Mouse (Mus musculus): Measurements from ENCODE around the gene Syn2. TPM values are rescaled to one million over a fixed set of nuclear protein-coding genes. Genes with fewer than 3 reads are reported as not detected.

Syn2 gene
- polyA plus RNA-seq, 1 experiment: 0.96 TPM

GRCm38 (mm10) chr6:115292621-115293020 lies 157.9 kb downstream of the Syn2 start:
- H3K27me3 ChIP-seq (replicated peaks): no peaks in the 10 kb centered on the region
- peaks cover 50% of the 10 kb centered on the region for H3K4me1 ChIP-seq
- no peaks in the 10 kb centered on the region for H3K36me3 ChIP-seq (replicated peaks; ENCODE audit: low read length)

GRCm38 (mm10) chr6:115293877-115294276 lies 159.2 kb downstream of the Syn2 start:
- no peak for TF ChIP-seq FLI1 (IDR thresholded peaks at IDR 0.05; ENCODE audit: low read length)
- TF ChIP-seq GATA1 (IDR thresholded peaks at IDR 0.05; ENCODE audit: borderline replicate concordance, low read length): no peak
- peaks cover 4% of the 10 kb centered on the region for H3K36me3 ChIP-seq (replicated peaks; ENCODE audit: low read length)
- no peaks in the 10 kb centered on the region for H3K27me3 ChIP-seq (replicated peaks)
- H3K4me3 ChIP-seq (replicated peaks): no peak overlapping the region
- H3K9me3 ChIP-seq: no peaks in the 10 kb centered on the region
- H3K4me1 ChIP-seq: peaks cover 48% of the 10 kb centered on the region

More at GRCm38 (mm10) chr6:115292621-115293020, 157.9 kb downstream of the Syn2 start:
- no peak overlapping the region for H3K4me3 ChIP-seq (replicated peaks)
- TF ChIP-seq FLI1 (IDR thresholded peaks at IDR 0.05; ENCODE audit: low read length) (no peak), GATA1 (IDR thresholded peaks at IDR 0.05; ENCODE audit: borderline replicate concordance, low read length) (no peak)
- H3K9me3 ChIP-seq: no peaks in the 10 kb centered on the region

- H3K4me1 ChIP-seq: peaks cover 16% of the 10 kb centered on the region
- peaks cover 3% of the 10 kb centered on the region for H3K36me3 ChIP-seq (replicated peaks; ENCODE audit: low read length)
- TF ChIP-seq FLI1 (IDR thresholded peaks at IDR 0.05; ENCODE audit: low read length) (no peak), GATA1 (IDR thresholded peaks at IDR 0.05; ENCODE audit: borderline replicate concordance, low read length) (no peak)
- H3K4me3 ChIP-seq (replicated peaks): no peak overlapping the region
- H3K27me3 ChIP-seq (replicated peaks): peaks cover 2% of the 10 kb centered on the region
- peaks cover 8% of the 10 kb centered on the region for H3K9me3 ChIP-seq
These were observed 172.4 kb downstream of the Syn2 start for GRCm38 (mm10) chr6:115307134-115307533.

GRCm38 (mm10) chr6:115312780-115313179 lies 178.1 kb downstream of the Syn2 start:
- no peak for TF ChIP-seq GATA1 (IDR thresholded peaks at IDR 0.05; ENCODE audit: borderline replicate concordance, low read length)
- TF ChIP-seq FLI1 (IDR thresholded peaks at IDR 0.05; ENCODE audit: low read length): no peak
- H3K4me1 ChIP-seq: peaks cover 18% of the 10 kb centered on the region
- H3K36me3 ChIP-seq (replicated peaks; ENCODE audit: low read length): no peaks in the 10 kb centered on the region
- H3K4me3 ChIP-seq (replicated peaks): no peak overlapping the region
- H3K9me3 ChIP-seq: no peaks in the 10 kb centered on the region
- H3K27me3 ChIP-seq (replicated peaks): peaks cover 4% of the 10 kb centered on the region

- H3K27me3 ChIP-seq (replicated peaks): peaks cover 7% of the 10 kb centered on the region
- no peak overlapping the region for H3K4me3 ChIP-seq (replicated peaks)
- no peaks in the 10 kb centered on the region for H3K9me3 ChIP-seq
- TF ChIP-seq FLI1 (IDR thresholded peaks at IDR 0.05; ENCODE audit: low read length) (no peak), GATA1 (IDR thresholded peaks at IDR 0.05; ENCODE audit: borderline replicate concordance, low read length) (no peak)
- no peaks in the 10 kb centered on the region for H3K36me3 ChIP-seq (replicated peaks; ENCODE audit: low read length)
- peaks cover 16% of the 10 kb centered on the region for H3K4me1 ChIP-seq
These were observed 178.6 kb downstream of the Syn2 start for GRCm38 (mm10) chr6:115313235-115313738.

- H3K9me3 ChIP-seq: no peaks in the 10 kb centered on the region
- H3K36me3 ChIP-seq (replicated peaks; ENCODE audit: low read length): no peaks in the 10 kb centered on the region
- peaks cover 8% of the 10 kb centered on the region for H3K27me3 ChIP-seq (replicated peaks)
- no peak overlapping the region for H3K4me3 ChIP-seq (replicated peaks)
- H3K4me1 ChIP-seq: peaks cover 15% of the 10 kb centered on the region
- TF ChIP-seq FLI1 (IDR thresholded peaks at IDR 0.05; ENCODE audit: low read length): no peak
- no peak for TF ChIP-seq GATA1 (IDR thresholded peaks at IDR 0.05; ENCODE audit: borderline replicate concordance, low read length)
These were observed 179.2 kb downstream of the Syn2 start for GRCm38 (mm10) chr6:115313910-115314309.

- Histone ChIP-seq H3K9me3 (no peaks in the 10 kb centered on the region), H3K36me3 (replicated peaks; ENCODE audit: low read length) (no peaks in the 10 kb centered on the region), H3K27me3 (replicated peaks) (peaks cover 11% of the 10 kb centered on the region), H3K4me3 (replicated peaks) (no peak overlapping the region), H3K4me1 (peaks cover 13% of the 10 kb centered on the region)
- TF ChIP-seq FLI1 (IDR thresholded peaks at IDR 0.05; ENCODE audit: low read length) (no peak), GATA1 (IDR thresholded peaks at IDR 0.05; ENCODE audit: borderline replicate concordance, low read length) (no peak)
These were observed 181.1 kb downstream of the Syn2 start for GRCm38 (mm10) chr6:115315770-115316169.

GRCm38 (mm10) chr6:115316811-115317221 lies 182.1 kb downstream of the Syn2 start:
- H3K4me3 ChIP-seq (replicated peaks): no peak overlapping the region
- H3K27me3 ChIP-seq (replicated peaks): peaks cover 11% of the 10 kb centered on the region
- no peaks in the 10 kb centered on the region for H3K36me3 ChIP-seq (replicated peaks; ENCODE audit: low read length)
- H3K4me1 ChIP-seq: peaks cover 22% of the 10 kb centered on the region
- TF ChIP-seq GATA1 (IDR thresholded peaks at IDR 0.05; ENCODE audit: borderline replicate concordance, low read length) (no peak), FLI1 (IDR thresholded peaks at IDR 0.05; ENCODE audit: low read length) (no peak)
- no peaks in the 10 kb centered on the region for H3K9me3 ChIP-seq

GRCm38 (mm10) chr6:115318811-115319210 lies 184.1 kb downstream of the Syn2 start:
- peaks cover 8% of the 10 kb centered on the region for H3K27me3 ChIP-seq (replicated peaks)
- H3K36me3 ChIP-seq (replicated peaks; ENCODE audit: low read length): no peaks in the 10 kb centered on the region
- no peak overlapping the region for H3K4me3 ChIP-seq (replicated peaks)
- TF ChIP-seq FLI1 (IDR thresholded peaks at IDR 0.05; ENCODE audit: low read length): no peak
- TF ChIP-seq GATA1 (IDR thresholded peaks at IDR 0.05; ENCODE audit: borderline replicate concordance, low read length): no peak
- peaks cover 28% of the 10 kb centered on the region for H3K4me1 ChIP-seq
- H3K9me3 ChIP-seq: no peaks in the 10 kb centered on the region

GRCm38 (mm10) chr6:115319686-115320085 lies 185.0 kb downstream of the Syn2 start:
- TF ChIP-seq GATA1 (IDR thresholded peaks at IDR 0.05; ENCODE audit: borderline replicate concordance, low read length) (no peak), FLI1 (IDR thresholded peaks at IDR 0.05; ENCODE audit: low read length) (no peak)
- no peaks in the 10 kb centered on the region for H3K9me3 ChIP-seq
- H3K36me3 ChIP-seq (replicated peaks; ENCODE audit: low read length): no peaks in the 10 kb centered on the region
- no peak overlapping the region for H3K4me3 ChIP-seq (replicated peaks)
- H3K27me3 ChIP-seq (replicated peaks): peaks cover 8% of the 10 kb centered on the region
- peaks cover 28% of the 10 kb centered on the region for H3K4me1 ChIP-seq

Data from megakaryocyte, embryonic 14.5 days (primary cell).